Mouse (Mus musculus): ENCODE measurements at regions not wholly inside any gene's neighbourhood (a gene's known extent, or its start where the extent isn't known, plus 50 kb on each side); places are given as distances from the start of the nearest gene placed in this dataset.

- no peak for DNase-seq (ENCODE audit: low spot score in 2 of 2)
These were observed 72.4 kb upstream of the Dhrs4 start for GRCm38 (mm10) chr14:55406146-55406545.
